In the genomic region with DNA sequence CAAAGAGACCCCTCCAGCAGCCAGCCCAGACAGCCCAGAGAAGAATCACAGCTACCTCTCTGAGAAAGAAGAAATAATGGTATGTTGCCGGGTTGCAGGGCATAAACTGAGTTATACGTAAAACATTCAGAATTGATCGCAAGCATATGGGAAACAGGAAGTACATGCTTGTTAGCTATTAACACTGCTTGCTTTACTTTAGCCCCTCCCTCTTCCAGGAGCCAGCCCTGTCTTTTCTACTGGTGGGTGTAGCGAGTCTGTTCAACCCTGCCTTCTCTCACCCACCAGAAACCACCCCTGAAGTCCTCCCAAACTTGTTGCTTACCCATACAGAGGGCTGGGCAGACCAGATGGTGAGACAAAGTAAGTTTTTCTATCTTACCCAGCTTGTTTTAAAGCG, we compare ENCODE assay signal across 18 mouse cellular contexts. TPM values are rescaled to one million over a fixed set of nuclear protein-coding genes. Genes with fewer than 3 reads are reported as not detected.
A peak's percentile ranks its signal among the peaks of the same experiment; 100 is the strongest.
DNase-seq lines count a peak whose midpoint lies in the region; ATAC-seq and TF ChIP-seq lines count a peak whose summit lies in the region.
"Had no signal": no experiment of that assay in that cellular context is flagged by ENCODE, and none has a peak within 500 bp of the region (broad histone marks: within the 10 kb centered on the region; RNA-seq: fewer than 3 reads in every experiment).

No protein-coding gene starts in this region.

- TF ChIP-seq CTCF in kidney, postnatal 0 days (IDR thresholded peaks at IDR 0.05; ENCODE audit: low read depth) = no peak
- no peak for TF ChIP-seq CTCF in stomach, postnatal 0 days (IDR thresholded peaks at IDR 0.05; ENCODE audit: low read depth)

- no peaks in the 10 kb centered on the region for H3K27me3 ChIP-seq in kidney, postnatal 0 days (ENCODE audit: insufficient read depth, low read length)
- H3K27me3 ChIP-seq in embryonic facial prominence, embryonic 13.5 days = no peaks in the 10 kb centered on the region
- no peaks in the 10 kb centered on the region for H3K27me3 ChIP-seq in limb, embryonic 13.5 days
- no peaks in the 10 kb centered on the region for H3K27me3 ChIP-seq in stomach, postnatal 0 days (ENCODE audit: control insufficient read depth, insufficient read depth, low read length)
- H3K27me3 ChIP-seq: hindbrain, embryonic 13.5 days; midbrain, embryonic 12.5 days; neural tube, embryonic 15.5 days; Patski had no signal

- H3K36me3 ChIP-seq in kidney, postnatal 0 days (ENCODE audit: insufficient read depth, low read length) = no peaks in the 10 kb centered on the region
- H3K36me3 ChIP-seq in embryonic facial prominence, embryonic 13.5 days = no peaks in the 10 kb centered on the region
- H3K36me3 ChIP-seq in limb, embryonic 13.5 days = no peaks in the 10 kb centered on the region
- no peaks in the 10 kb centered on the region for H3K36me3 ChIP-seq in stomach, postnatal 0 days (ENCODE audit: control insufficient read depth, insufficient read depth, low read length)
- H3K36me3 ChIP-seq: hindbrain, embryonic 13.5 days; midbrain, embryonic 12.5 days; neural tube, embryonic 15.5 days had no signal

- peaks cover 37% of the 10 kb centered on the region for H3K4me1 ChIP-seq in kidney, postnatal 0 days (replicated peaks; ENCODE audit: insufficient read depth, low read length)
- H3K4me1 ChIP-seq in embryonic facial prominence, embryonic 13.5 days = peaks cover 27% of the 10 kb centered on the region
- peaks cover 25% of the 10 kb centered on the region for H3K4me1 ChIP-seq in limb, embryonic 13.5 days
- H3K4me1 ChIP-seq in stomach, postnatal 0 days (replicated peaks; ENCODE audit: control insufficient read depth, insufficient read depth) = peaks cover 8% of the 10 kb centered on the region
- H3K4me1 ChIP-seq: neural tube, embryonic 15.5 days had no signal

- WGBS in kidney, postnatal 0 days = 49% methylated on average over 5 of the region's 5 CpGs
- 36% methylated on average over 5 of the region's 5 CpGs for WGBS in embryonic facial prominence, embryonic 13.5 days
- 43% methylated on average over 5 of the region's 5 CpGs for WGBS in limb, embryonic 13.5 days
- 45% methylated on average over 5 of the region's 5 CpGs for WGBS in stomach, postnatal 0 days

- no peak for TF ChIP-seq EP300 in stomach, postnatal 0 days (optimal IDR thresholded peaks at IDR 0.05)

- no peaks in the 10 kb centered on the region for H3K9me3 ChIP-seq in kidney, postnatal 0 days (replicated peaks; ENCODE audit: low read length)
- no peaks in the 10 kb centered on the region for H3K9me3 ChIP-seq in embryonic facial prominence, embryonic 13.5 days
- no peaks in the 10 kb centered on the region for H3K9me3 ChIP-seq in limb, embryonic 13.5 days
- H3K9me3 ChIP-seq in stomach, postnatal 0 days (ENCODE audit: control insufficient read depth, low read length) = no peaks in the 10 kb centered on the region
- H3K9me3 ChIP-seq: hindbrain, embryonic 13.5 days; midbrain, embryonic 12.5 days; neural tube, embryonic 15.5 days had no signal

- no peak overlapping the region for H3K9ac ChIP-seq in kidney, postnatal 0 days (ENCODE audit: low read depth, low read length)
- no peak overlapping the region for H3K9ac ChIP-seq in embryonic facial prominence, embryonic 13.5 days
- no peak overlapping the region for H3K9ac ChIP-seq in limb, embryonic 13.5 days
- no peak overlapping the region for H3K9ac ChIP-seq in stomach, postnatal 0 days (ENCODE audit: low read length)
- H3K9ac ChIP-seq: hindbrain, embryonic 13.5 days; midbrain, embryonic 12.5 days; neural tube, embryonic 15.5 days had no signal

- no peak overlapping the region for H3K27ac ChIP-seq in kidney, postnatal 0 days
- peak overlapping the region; percentile 11; the same call in 1 of the 2 replicates for H3K27ac ChIP-seq in embryonic facial prominence, embryonic 13.5 days
- H3K27ac ChIP-seq in limb, embryonic 13.5 days = no peak overlapping the region; the same call in 1 of the 2 replicates
- no peak overlapping the region for H3K27ac ChIP-seq in stomach, postnatal 0 days (replicated peaks)
- H3K27ac ChIP-seq: hindbrain, embryonic 13.5 days; layer of hippocampus, adult 2 months; midbrain, embryonic 12.5 days; neural tube, embryonic 15.5 days had no signal

- DNase-seq in kidney, postnatal 0 days (ENCODE audit: low spot score) = peak; percentile 62
- DNase-seq in kidney, postnatal 10 days = no peak
- DNase-seq in stomach, postnatal 0 days (ENCODE audit: low spot score) = peak; percentile 36
- DNase-seq in embryo, embryonic 11 days = no peak
- DNase-seq: adrenal gland, postnatal 25 days; cerebellum, adult 9-10 months; gastrocnemius, postnatal 10 days; kidney, adult 18-20 months; lung, adult 2 months; right cerebral cortex, postnatal 4 days had no signal

- no peak for ATAC-seq in kidney, postnatal 0 days (replicated peaks; ENCODE audit: low FRiP score, low read depth)
- no peak for ATAC-seq in embryonic facial prominence, embryonic 13.5 days (ENCODE audit: insufficient number of reproducible peaks, insufficient read depth, low FRiP score, low TSS enrichment, low read depth)
- ATAC-seq in limb, embryonic 13.5 days (ENCODE audit: low FRiP score, low read depth) = no peak
- ATAC-seq in stomach, postnatal 0 days (ENCODE audit: low FRiP score, low TSS enrichment) = peak; percentile 45; the same call in 1 of the 2 replicates
- ATAC-seq in activated CD4-positive, CD25-positive, alpha-beta regulatory T cell, adult 4 months = no peak
- ATAC-seq: Patski had no signal

- no peak overlapping the region for H3K4me3 ChIP-seq in kidney, postnatal 0 days (replicated peaks; ENCODE audit: low read depth, low read length)
- no peak overlapping the region for H3K4me3 ChIP-seq in embryonic facial prominence, embryonic 13.5 days
- no peak overlapping the region for H3K4me3 ChIP-seq in limb, embryonic 13.5 days
- H3K4me3 ChIP-seq in stomach, postnatal 0 days (ENCODE audit: low read depth, low read length) = no peak overlapping the region
- H3K4me3 ChIP-seq: hindbrain, embryonic 13.5 days; layer of hippocampus, adult 2 months; midbrain, embryonic 12.5 days; neural tube, embryonic 15.5 days had no signal

- no peak overlapping the region; the same call in 1 of the 2 replicates for H3K4me2 ChIP-seq in kidney, postnatal 0 days (ENCODE audit: low read length)
- peak overlapping the region; percentile 33 for H3K4me2 ChIP-seq in embryonic facial prominence, embryonic 13.5 days
- peak overlapping the region; percentile 21 for H3K4me2 ChIP-seq in limb, embryonic 13.5 days (replicated peaks)
- peak overlapping the region; percentile 29 for H3K4me2 ChIP-seq in stomach, postnatal 0 days (replicated peaks; ENCODE audit: low read depth)
- H3K4me2 ChIP-seq: hindbrain, embryonic 13.5 days; midbrain, embryonic 12.5 days; neural tube, embryonic 15.5 days had no signal

RNA-seq across cellular contexts. Expression of gene Carmil1, which starts 39.4 kb away (rescaled TPM):
- polyA plus RNA-seq in kidney, postnatal 0 days (2015; fragmentation: Nextera tagmentation; extraction: Ambion mirVana) = 35.4 and 40.9 TPM in 2 replicates
- polyA plus RNA-seq in embryonic facial prominence, embryonic 13.5 days (2015; fragmentation: Nextera tagmentation; extraction: Ambion mirVana) = 47.5 and 50.0 TPM in 2 replicates
- 44.7 and 44.8 TPM in 2 replicates for polyA plus RNA-seq in limb, embryonic 13.5 days (2015; fragmentation: Nextera tagmentation; extraction: Ambion mirVana)
- 17.8 and 18.9 TPM in 2 replicates for polyA plus RNA-seq in stomach, postnatal 0 days (2015; fragmentation: Nextera tagmentation; extraction: Ambion mirVana)
- under 1 TPM; 0.41 to 0.90 TPM for polyA plus RNA-seq in activated CD4-positive, CD25-positive, alpha-beta regulatory T cell, adult 4 months (2017; shearing (Covaris generic))

Comparison
In these comparisons a context has a peak if more than half of its experiments do, and no peak if none do; other contexts are left out.
1. DNase-seq: peak in kidney, postnatal 0 days (single experiment) and stomach, postnatal 0 days (single experiment); none in kidney, postnatal 10 days (single experiment) and embryo, embryonic 11 days (single experiment).